Mouse (Mus musculus): ENCODE data around the gene Rbp2. TPM values are rescaled to one million over a fixed set of nuclear protein-coding genes. Genes with fewer than 3 reads are reported as not detected.

The Rbp2 gene
- polyA plus RNA-seq, 1 experiment from 2014 or later: 1.9 TPM

DNA sequence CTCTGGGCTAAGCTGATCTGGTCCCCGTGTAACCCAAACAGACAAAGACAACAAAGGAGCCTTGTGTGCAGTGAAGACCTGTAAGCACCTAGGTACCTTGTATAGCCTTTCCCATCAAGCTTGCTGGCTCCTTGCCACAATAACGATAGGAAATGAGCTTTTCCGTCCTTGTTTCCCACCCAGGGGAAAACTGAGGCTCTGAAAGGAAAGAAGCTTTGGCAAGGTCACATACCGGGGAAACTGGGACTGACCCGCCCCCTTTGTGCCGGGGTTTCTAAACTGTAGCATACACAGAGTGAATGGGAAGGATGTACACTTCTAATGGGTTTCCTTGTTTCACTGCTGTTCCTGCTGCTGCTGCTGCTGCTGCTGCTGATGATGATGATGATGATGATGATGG lies 12.1 kb downstream of the Rbp2 start:
- WGBS: 64% methylated on average over 6 of the region's 6 CpGs
- no peak overlapping the region for H3K9ac ChIP-seq (ENCODE audit: low read depth, low read length)
- H3K4me2 ChIP-seq: no peak overlapping the region
- H3K9me3 ChIP-seq (ENCODE audit: control insufficient read depth, low read length): no peaks in the 10 kb centered on the region
- DNase-seq (ENCODE audit: low spot score) (no peak), ATAC-seq (replicated peaks; ENCODE audit: low FRiP score) (no peak)
- H3K4me3 ChIP-seq (ENCODE audit: low read depth, low read length): no peak overlapping the region
- no peaks in the 10 kb centered on the region for H3K36me3 ChIP-seq (ENCODE audit: control insufficient read depth, insufficient read depth, low read length)
- peaks cover 10% of the 10 kb centered on the region for H3K4me1 ChIP-seq (replicated peaks; ENCODE audit: control insufficient read depth, insufficient read depth, low read length)
- H3K27ac ChIP-seq (ENCODE audit: low read depth, low read length): no peak overlapping the region
- no peaks in the 10 kb centered on the region for H3K27me3 ChIP-seq (replicated peaks; ENCODE audit: control insufficient read depth, insufficient read depth, low read length)

DNA sequence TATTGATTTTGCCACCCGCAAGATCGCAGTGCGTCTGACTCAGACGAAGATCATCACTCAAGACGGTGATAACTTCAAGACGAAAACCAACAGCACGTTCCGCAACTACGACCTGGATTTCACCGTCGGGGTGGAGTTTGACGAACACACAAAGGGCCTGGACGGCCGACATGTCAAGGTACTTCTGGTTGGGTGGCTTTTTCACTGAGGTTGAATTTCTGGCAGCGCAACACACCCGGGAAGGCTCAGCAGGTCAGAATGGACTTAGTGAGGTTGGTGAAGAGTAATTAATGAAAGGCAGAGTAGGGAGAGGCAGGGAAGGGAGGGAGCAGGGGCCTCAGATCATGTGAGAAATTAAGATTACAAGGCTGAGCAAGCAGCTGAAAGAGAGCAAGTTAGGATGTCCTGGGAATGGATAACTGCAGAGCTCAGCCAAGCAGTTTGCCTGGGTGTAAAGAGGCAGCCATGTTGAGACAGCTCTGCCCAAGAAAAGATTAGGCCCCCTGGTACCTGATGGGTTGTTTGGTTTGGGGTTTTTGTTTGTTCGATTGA lies 12.9 kb downstream of the Rbp2 start:
- DNase-seq (ENCODE audit: low spot score): no peak
- no peak for ATAC-seq (replicated peaks; ENCODE audit: low FRiP score)
- Histone ChIP-seq H3K4me3 (ENCODE audit: low read depth, low read length) (no peak overlapping the region), H3K27me3 (replicated peaks; ENCODE audit: control insufficient read depth, insufficient read depth, low read length) (no peaks in the 10 kb centered on the region), H3K9ac (ENCODE audit: low read depth, low read length) (no peak overlapping the region), H3K27ac (ENCODE audit: low read depth, low read length) (no peak overlapping the region), H3K4me2 (no peak overlapping the region), H3K9me3 (ENCODE audit: control insufficient read depth, low read length) (no peaks in the 10 kb centered on the region), H3K36me3 (ENCODE audit: control insufficient read depth, insufficient read depth, low read length) (no peaks in the 10 kb centered on the region), H3K4me1 (replicated peaks; ENCODE audit: control insufficient read depth, insufficient read depth, low read length) (peaks cover 8% of the 10 kb centered on the region)
- 78% methylated on average over 17 of the region's 17 CpGs for WGBS

DNA sequence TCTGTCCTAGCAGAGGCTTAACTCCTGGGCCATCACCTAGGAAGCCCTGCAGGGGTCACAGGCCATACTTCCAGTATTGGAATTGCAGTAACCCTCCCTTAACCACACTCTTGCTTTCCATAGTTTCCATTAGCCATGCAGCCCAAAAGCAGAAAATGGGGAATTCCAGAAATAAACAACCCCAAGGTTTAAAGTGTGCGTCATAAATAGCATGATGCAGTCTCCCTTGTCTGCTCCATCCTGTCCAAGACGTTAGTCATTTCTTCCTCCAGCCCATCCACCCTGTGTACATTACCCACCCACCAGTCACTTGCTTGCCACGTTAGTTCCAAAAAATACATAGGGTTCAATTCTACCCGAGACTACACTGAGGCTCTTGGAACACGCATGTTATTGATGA lies 13.7 kb downstream of the Rbp2 start:
- Histone ChIP-seq H3K27ac (ENCODE audit: low read depth, low read length) (no peak overlapping the region), H3K36me3 (ENCODE audit: control insufficient read depth, insufficient read depth, low read length) (no peaks in the 10 kb centered on the region), H3K4me2 (no peak overlapping the region), H3K4me3 (ENCODE audit: low read depth, low read length) (no peak overlapping the region), H3K9me3 (ENCODE audit: control insufficient read depth, low read length) (no peaks in the 10 kb centered on the region), H3K4me1 (replicated peaks; ENCODE audit: control insufficient read depth, insufficient read depth, low read length) (peaks cover 8% of the 10 kb centered on the region; the same call in 1 of the 2 replicates), H3K27me3 (replicated peaks; ENCODE audit: control insufficient read depth, insufficient read depth, low read length) (no peaks in the 10 kb centered on the region), H3K9ac (ENCODE audit: low read depth, low read length) (no peak overlapping the region)
- ATAC-seq (replicated peaks; ENCODE audit: low FRiP score) (no peak), DNase-seq (ENCODE audit: low spot score) (no peak)
- 81% methylated on average over 5 of the region's 5 CpGs for WGBS

DNA sequence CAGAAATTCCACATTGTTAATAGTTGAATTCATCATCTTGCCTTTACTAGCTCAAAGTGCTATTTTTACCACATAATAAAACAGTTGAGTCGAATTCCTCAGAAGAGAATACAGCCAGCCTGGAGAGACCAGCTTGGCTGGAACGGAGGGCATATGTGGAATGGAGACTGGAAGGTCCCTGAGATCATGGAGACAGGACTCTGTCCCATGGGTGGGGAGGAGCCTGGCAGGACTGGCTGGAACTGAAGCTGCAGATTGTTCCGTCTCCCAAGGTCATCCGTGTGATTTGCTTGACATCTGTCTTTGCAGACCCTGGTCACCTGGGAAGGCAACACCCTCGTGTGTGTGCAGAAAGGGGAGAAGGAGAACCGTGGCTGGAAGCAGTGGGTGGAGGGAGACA lies 21.6 kb downstream of the Rbp2 start:
- DNase-seq (ENCODE audit: low spot score): no peak
- H3K4me2 ChIP-seq: no peak overlapping the region
- H3K27ac ChIP-seq (ENCODE audit: low read depth, low read length): no peak overlapping the region
- H3K4me3 ChIP-seq (ENCODE audit: low read depth, low read length): no peak overlapping the region
- no peaks in the 10 kb centered on the region for H3K9me3 ChIP-seq (ENCODE audit: control insufficient read depth, low read length)
- 74% methylated on average over 6 of the region's 6 CpGs for WGBS
- ATAC-seq (replicated peaks; ENCODE audit: low FRiP score): no peak
- H3K9ac ChIP-seq (ENCODE audit: low read depth, low read length): no peak overlapping the region
- peaks cover 11% of the 10 kb centered on the region for H3K4me1 ChIP-seq (replicated peaks; ENCODE audit: control insufficient read depth, insufficient read depth, low read length)
- no peaks in the 10 kb centered on the region for H3K27me3 ChIP-seq (replicated peaks; ENCODE audit: control insufficient read depth, insufficient read depth, low read length)
- H3K36me3 ChIP-seq (ENCODE audit: control insufficient read depth, insufficient read depth, low read length): no peaks in the 10 kb centered on the region

DNA sequence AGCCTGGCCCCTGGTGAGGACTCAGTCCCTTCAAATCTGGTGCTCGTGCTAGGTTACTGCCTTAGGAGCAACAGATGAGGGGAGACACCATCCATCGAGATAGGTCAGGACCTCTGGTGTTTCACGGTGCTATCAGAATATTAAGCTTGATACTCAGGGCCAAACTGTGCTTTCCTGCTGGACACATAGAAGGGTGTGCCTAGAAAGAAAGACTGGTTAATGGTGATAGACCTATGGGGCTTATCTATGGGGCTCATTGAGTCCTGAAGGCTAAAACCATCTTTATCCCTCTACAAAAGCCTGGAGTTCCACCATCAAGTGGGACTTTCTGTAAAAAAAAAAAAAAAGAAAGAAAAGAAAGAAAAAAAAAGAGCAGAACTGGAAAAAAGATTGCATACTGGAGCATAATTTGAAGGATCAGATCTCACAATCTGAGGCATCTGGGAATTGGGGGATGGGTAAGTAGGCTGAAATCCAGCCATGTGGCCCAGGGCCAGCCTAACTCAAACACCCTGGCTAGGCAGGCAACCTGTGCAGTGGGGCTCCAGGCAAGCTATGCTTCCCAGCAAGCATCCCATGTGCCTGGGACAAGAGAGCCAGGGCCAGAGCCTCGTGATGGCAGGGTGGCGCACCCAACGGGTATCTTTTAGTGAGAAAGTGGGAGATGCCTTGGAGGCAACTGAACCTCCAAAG lies 24.6 kb downstream of the Rbp2 start:
- H3K27ac ChIP-seq (ENCODE audit: low read depth, low read length): no peak overlapping the region
- no peak overlapping the region for H3K4me2 ChIP-seq
- H3K9me3 ChIP-seq (ENCODE audit: control insufficient read depth, low read length): no peaks in the 10 kb centered on the region
- WGBS: 71% methylated on average over 6 of the region's 6 CpGs
- H3K36me3 ChIP-seq (ENCODE audit: control insufficient read depth, insufficient read depth, low read length): no peaks in the 10 kb centered on the region
- H3K4me3 ChIP-seq (ENCODE audit: low read depth, low read length): no peak overlapping the region
- ATAC-seq (replicated peaks; ENCODE audit: low FRiP score): peak; percentile 71; the same call in 1 of the 2 replicates
- H3K27me3 ChIP-seq (replicated peaks; ENCODE audit: control insufficient read depth, insufficient read depth, low read length): no peaks in the 10 kb centered on the region
- DNase-seq (ENCODE audit: low spot score): no peak
- H3K4me1 ChIP-seq (replicated peaks; ENCODE audit: control insufficient read depth, insufficient read depth, low read length): peaks cover 9% of the 10 kb centered on the region
- H3K9ac ChIP-seq (ENCODE audit: low read depth, low read length): no peak overlapping the region

DNA sequence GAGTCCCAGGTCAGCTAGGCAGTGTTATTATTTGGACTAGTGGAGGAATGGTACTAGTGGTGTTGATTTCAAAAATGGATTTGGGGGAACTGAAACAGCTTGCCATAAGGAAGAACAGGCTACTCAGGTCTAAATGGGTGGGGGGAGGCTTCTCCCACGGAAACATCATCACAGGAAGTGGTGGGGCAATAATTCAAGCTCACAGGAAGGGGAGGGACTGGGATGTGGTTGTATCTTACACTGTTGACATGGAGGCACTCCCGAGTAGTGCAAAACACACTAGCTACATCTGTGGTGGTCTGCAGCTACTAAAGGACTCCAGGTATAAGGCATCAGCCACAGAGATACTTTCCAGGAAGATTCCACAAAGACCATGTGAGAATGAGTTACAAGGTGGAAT lies 38.0 kb downstream of the Rbp2 start:
- no peak overlapping the region for H3K4me2 ChIP-seq
- 36% methylated on average over 2 of the region's 2 CpGs for WGBS
- H3K9me3 ChIP-seq (ENCODE audit: control insufficient read depth, low read length): no peaks in the 10 kb centered on the region
- H3K27ac ChIP-seq (ENCODE audit: low read depth, low read length): no peak overlapping the region
- H3K27me3 ChIP-seq (replicated peaks; ENCODE audit: control insufficient read depth, insufficient read depth, low read length): no peaks in the 10 kb centered on the region
- H3K4me1 ChIP-seq (replicated peaks; ENCODE audit: control insufficient read depth, insufficient read depth, low read length): no peaks in the 10 kb centered on the region
- no peaks in the 10 kb centered on the region for H3K36me3 ChIP-seq (ENCODE audit: control insufficient read depth, insufficient read depth, low read length)
- ATAC-seq (replicated peaks; ENCODE audit: low FRiP score) (no peak), DNase-seq (ENCODE audit: low spot score) (no peak)
- no peak overlapping the region for H3K4me3 ChIP-seq (ENCODE audit: low read depth, low read length)
- H3K9ac ChIP-seq (ENCODE audit: low read depth, low read length): no peak overlapping the region

DNA sequence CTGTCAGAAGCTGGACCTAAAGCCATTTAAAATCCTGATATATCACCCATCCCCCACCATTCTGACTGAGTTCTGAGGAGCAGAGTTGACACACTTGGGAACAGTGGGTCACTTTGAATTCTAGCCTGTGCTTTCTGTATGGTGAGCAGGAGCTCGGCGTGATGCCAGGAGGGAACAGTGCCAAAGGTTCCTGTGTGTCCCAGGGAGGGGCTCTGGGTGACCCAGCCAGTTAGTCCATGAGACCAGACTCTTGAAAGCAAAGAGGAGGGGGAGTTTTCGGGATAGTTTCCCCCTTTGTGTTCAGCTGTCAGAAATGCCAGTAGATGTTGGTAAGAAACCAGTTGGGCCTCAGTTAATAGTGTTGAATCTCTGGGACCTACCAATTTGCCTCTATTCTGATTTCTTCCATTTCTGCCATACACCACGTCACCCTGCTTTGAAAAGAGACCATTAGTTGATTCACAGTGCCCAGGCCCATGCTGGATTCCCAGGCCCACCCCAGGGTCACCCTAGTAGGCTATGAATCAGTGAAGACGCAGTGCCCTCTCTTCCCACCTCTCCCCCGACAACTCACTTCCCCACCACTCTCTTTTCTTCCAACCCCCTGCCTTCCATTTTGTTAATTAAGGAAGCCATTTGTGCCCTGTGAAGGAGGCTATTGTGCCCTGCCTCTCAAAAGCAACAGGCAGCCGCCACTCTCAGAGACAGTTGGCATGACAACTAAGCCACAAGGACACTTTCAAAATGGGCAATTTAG lies 39.0 kb downstream of the Rbp2 start:
- ATAC-seq (replicated peaks; ENCODE audit: low FRiP score): no peak
- no peaks in the 10 kb centered on the region for H3K4me1 ChIP-seq (replicated peaks; ENCODE audit: control insufficient read depth, insufficient read depth, low read length)
- H3K36me3 ChIP-seq (ENCODE audit: control insufficient read depth, insufficient read depth, low read length): no peaks in the 10 kb centered on the region
- no peak overlapping the region for H3K27ac ChIP-seq (ENCODE audit: low read depth, low read length)
- no peaks in the 10 kb centered on the region for H3K27me3 ChIP-seq (replicated peaks; ENCODE audit: control insufficient read depth, insufficient read depth, low read length)
- no peak overlapping the region for H3K4me2 ChIP-seq
- H3K9ac ChIP-seq (ENCODE audit: low read depth, low read length): no peak overlapping the region
- 77% methylated on average over 7 of the region's 7 CpGs for WGBS
- no peak overlapping the region for H3K4me3 ChIP-seq (ENCODE audit: low read depth, low read length)
- no peaks in the 10 kb centered on the region for H3K9me3 ChIP-seq (ENCODE audit: control insufficient read depth, low read length)
- no peak for DNase-seq (ENCODE audit: low spot score)

DNA sequence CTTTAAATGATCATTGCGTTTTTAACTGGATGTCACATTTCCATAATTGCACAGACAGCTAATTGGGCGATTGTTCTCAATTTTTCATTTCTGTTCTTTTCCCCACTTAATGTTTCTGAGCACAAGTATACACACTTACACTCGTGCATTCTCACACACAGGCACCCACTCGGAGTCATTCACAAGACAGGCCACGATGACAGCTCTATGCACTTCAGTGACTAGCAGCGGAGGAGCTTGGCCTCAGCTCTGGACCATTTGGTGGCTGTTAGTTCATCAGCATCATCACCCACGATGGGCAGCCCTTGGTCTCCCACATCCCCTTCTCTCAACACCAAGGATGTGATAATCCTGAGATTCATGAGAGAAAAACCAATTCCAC lies 39.6 kb downstream of the Rbp2 start:
- Histone ChIP-seq H3K4me2 (no peak overlapping the region), H3K4me3 (ENCODE audit: low read depth, low read length) (no peak overlapping the region), H3K27me3 (replicated peaks; ENCODE audit: control insufficient read depth, insufficient read depth, low read length) (no peaks in the 10 kb centered on the region), H3K36me3 (ENCODE audit: control insufficient read depth, insufficient read depth, low read length) (no peaks in the 10 kb centered on the region), H3K9me3 (ENCODE audit: control insufficient read depth, low read length) (no peaks in the 10 kb centered on the region), H3K27ac (ENCODE audit: low read depth, low read length) (no peak overlapping the region), H3K4me1 (replicated peaks; ENCODE audit: control insufficient read depth, insufficient read depth, low read length) (no peaks in the 10 kb centered on the region), H3K9ac (ENCODE audit: low read depth, low read length) (no peak overlapping the region)
- 80% methylated on average over 7 of the region's 7 CpGs for WGBS
- DNase-seq (ENCODE audit: low spot score): no peak
- ATAC-seq (replicated peaks; ENCODE audit: low FRiP score): no peak

DNA sequence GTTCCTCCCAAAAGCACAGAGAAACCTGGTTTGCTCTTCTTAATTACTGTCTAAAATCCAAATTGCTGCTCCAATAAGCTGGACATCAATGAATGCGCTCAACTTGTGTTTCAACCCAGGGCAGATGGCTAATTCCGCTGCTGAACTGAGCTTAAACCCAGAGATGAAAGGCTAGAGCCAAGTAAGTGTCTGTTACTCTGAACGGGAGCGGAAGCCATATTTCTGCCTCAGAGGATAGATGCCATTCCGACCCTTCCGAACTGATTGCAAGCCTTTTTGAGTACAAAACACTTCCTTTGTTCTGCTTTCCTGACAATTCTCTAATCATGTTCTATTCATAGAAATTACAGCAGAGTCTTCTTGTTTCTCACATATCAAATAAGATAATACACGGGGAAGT lies 41.3 kb downstream of the Rbp2 start:
- Histone ChIP-seq H3K36me3 (ENCODE audit: control insufficient read depth, insufficient read depth, low read length) (no peaks in the 10 kb centered on the region), H3K27ac (ENCODE audit: low read depth, low read length) (no peak overlapping the region), H3K9ac (ENCODE audit: low read depth, low read length) (no peak overlapping the region), H3K4me1 (replicated peaks; ENCODE audit: control insufficient read depth, insufficient read depth, low read length) (no peaks in the 10 kb centered on the region), H3K4me3 (ENCODE audit: low read depth, low read length) (no peak overlapping the region), H3K27me3 (replicated peaks; ENCODE audit: control insufficient read depth, insufficient read depth, low read length) (no peaks in the 10 kb centered on the region), H3K4me2 (no peak overlapping the region), H3K9me3 (ENCODE audit: control insufficient read depth, low read length) (no peaks in the 10 kb centered on the region)
- DNase-seq (ENCODE audit: low spot score) (no peak), ATAC-seq (replicated peaks; ENCODE audit: low FRiP score) (no peak)
- WGBS: 80% methylated on average over 7 of the region's 7 CpGs
